14 mouse cellular contexts compared by ENCODE assay signal in the genomic region with DNA sequence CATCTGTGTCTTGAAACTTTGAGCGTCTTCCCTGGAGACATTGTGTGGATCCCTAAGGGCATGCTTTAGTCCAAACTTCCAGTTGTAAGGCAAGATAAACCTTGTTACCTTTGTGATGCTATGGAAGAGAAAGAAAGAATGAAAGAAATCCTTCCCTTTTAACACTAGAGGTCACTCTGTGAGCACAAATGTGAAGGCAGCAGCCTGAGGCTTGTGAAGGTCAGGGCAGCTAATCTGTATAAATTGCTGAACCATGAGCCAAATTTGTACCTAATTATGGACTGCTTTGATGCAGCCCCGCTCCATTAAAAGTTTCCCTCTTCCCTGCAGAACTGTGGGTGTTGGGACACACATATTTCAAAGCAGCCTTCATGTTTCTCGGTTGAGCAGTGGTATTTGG.
DNase-seq lines count a peak whose midpoint lies in the region; ATAC-seq and TF ChIP-seq lines count a peak whose summit lies in the region.
"Had no signal": no experiment of that assay in that cellular context is flagged by ENCODE, and none has a peak within 500 bp of the region (broad histone marks: within the 10 kb centered on the region; RNA-seq: fewer than 3 reads in every experiment).

No protein-coding gene starts in this region.

- H3K36me3 ChIP-seq in heart, postnatal 0 days (replicated peaks; ENCODE audit: control insufficient read depth, insufficient read depth, low read length), result no peaks in the 10 kb centered on the region
- H3K36me3 ChIP-seq in liver, postnatal 0 days (replicated peaks; ENCODE audit: insufficient read depth, low read length), result no peaks in the 10 kb centered on the region
- H3K36me3 ChIP-seq: embryonic facial prominence, embryonic 13.5 days; G1E; heart, embryonic 15.5 days had no signal

- H3K4me2 ChIP-seq in heart, postnatal 0 days (ENCODE audit: low read depth, low read length), result no peak overlapping the region
- H3K4me2 ChIP-seq in liver, postnatal 0 days (ENCODE audit: low read depth, low read length), result no peak overlapping the region
- H3K4me2 ChIP-seq: embryonic facial prominence, embryonic 13.5 days; heart, embryonic 15.5 days had no signal

- H3K4me1 ChIP-seq in heart, postnatal 0 days (ENCODE audit: control insufficient read depth, insufficient read depth), result no peaks in the 10 kb centered on the region; the same call in 1 of the 2 replicates
- H3K4me1 ChIP-seq in liver, postnatal 0 days (ENCODE audit: insufficient read depth), result no peaks in the 10 kb centered on the region
- H3K4me1 ChIP-seq: embryonic facial prominence, embryonic 13.5 days; heart, embryonic 15.5 days had no signal

- peak; percentile 57 for DNase-seq in heart, postnatal 0 days (ENCODE audit: low spot score)
- no peak for DNase-seq in heart, adult 9 months (ENCODE audit: low spot score in 2 of 2)
- no peak for DNase-seq in liver, postnatal 0 days
- DNase-seq in liver (no peak), R1 (ENCODE audit: low read depth, low spot score) (peak; percentile 13)
- peak; percentile 50 for DNase-seq in retina, postnatal 1 day
- no peak for DNase-seq in thymus, postnatal 4 days
- DNase-seq: adrenal gland, adult 2 months; kidney, adult 8-10 months; lung, postnatal 36 days; thymus, adult 2 months had no signal

- peak; percentile 66 for TF ChIP-seq CTCF in heart, postnatal 0 days (IDR thresholded peaks at IDR 0.05; ENCODE audit: low read depth)
- TF ChIP-seq CTCF in liver, postnatal 0 days (IDR thresholded peaks at IDR 0.05; ENCODE audit: low read depth), result 0 out of 2 replicates have a peak, but pooled peaks have one; percentile 4

- WGBS in heart, postnatal 0 days, result 54% methylated on average over 3 of the region's 3 CpGs
- 64% methylated on average over 3 of the region's 3 CpGs for whole genome bisulfite sequencing in liver, postnatal 0 days (ENCODE audit: insufficient replicate concordance)

- H3K4me3 ChIP-seq in heart, postnatal 0 days (ENCODE audit: low read depth, low read length), result no peak overlapping the region
- H3K4me3 ChIP-seq in liver, postnatal 0 days (ENCODE audit: low read depth, low read length), result no peak overlapping the region
- H3K4me3 ChIP-seq: embryonic facial prominence, embryonic 13.5 days; heart, embryonic 15.5 days had no signal

- no peak overlapping the region for H3K9ac ChIP-seq in heart, postnatal 0 days (replicated peaks; ENCODE audit: low read depth, low read length)
- H3K9ac ChIP-seq in liver, postnatal 0 days (replicated peaks), result no peak overlapping the region
- H3K9ac ChIP-seq: embryonic facial prominence, embryonic 13.5 days; heart, embryonic 15.5 days had no signal

- no peak overlapping the region for H3K27ac ChIP-seq in heart, postnatal 0 days (ENCODE audit: low read depth)
- H3K27ac ChIP-seq in liver, postnatal 0 days (ENCODE audit: low read depth), result no peak overlapping the region
- H3K27ac ChIP-seq: embryonic facial prominence, embryonic 13.5 days; heart, embryonic 15.5 days had no signal

- H3K9me3 ChIP-seq in heart, postnatal 0 days (replicated peaks; ENCODE audit: control insufficient read depth, low read length), result no peaks in the 10 kb centered on the region
- H3K9me3 ChIP-seq in liver, postnatal 0 days (ENCODE audit: low read length), result no peaks in the 10 kb centered on the region
- H3K9me3 ChIP-seq: embryonic facial prominence, embryonic 13.5 days; heart, embryonic 15.5 days had no signal

- ATAC-seq in heart, postnatal 0 days (ENCODE audit: insufficient read depth, low read depth), result peak; percentile 64; the same call in 1 of the 2 replicates
- ATAC-seq in liver, postnatal 0 days, result no peak

- TF ChIP-seq EP300 in heart, postnatal 0 days (IDR thresholded peaks at IDR 0.05; ENCODE audit: low read depth), result no peak
- TF ChIP-seq EP300 in liver, postnatal 0 days (IDR thresholded peaks at IDR 0.05; ENCODE audit: low read depth), result no peak

- 0 out of 2 replicates have a peak, but pooled peaks cover 3% of the 10 kb centered on the region for H3K27me3 ChIP-seq in heart, postnatal 0 days (ENCODE audit: control insufficient read depth, insufficient read depth, low read length)
- 0 out of 2 replicates have a peak, but pooled peaks cover 12% of the 10 kb centered on the region for H3K27me3 ChIP-seq in liver, postnatal 0 days (ENCODE audit: insufficient read depth, low read length)

Comparison
In these comparisons a context has a peak if more than half of its experiments do, and no peak if none do; other contexts are left out.
1. DNase-seq: peak in heart, postnatal 0 days (single experiment), R1 (single experiment) and retina, postnatal 1 day (single experiment); none in heart, adult 9 months (0 of 2), liver, postnatal 0 days (single experiment), liver (single experiment) and thymus, postnatal 4 days (single experiment).